Mouse (Mus musculus) mouse trophoblast stem cell (cell line): ENCODE data around the gene D5Ertd579e.

Source experiments
- in situ Hi-C, 2 experiments: fragments of 300-500 bp; cut with MseI, MboI; formaldehyde crosslinking; loops; 2 replicates in 1 of 2; 3 replicates in 1 of 2; pipeline ENCODE4 v1.15.1; 2025

Gene D5Ertd579e

GRCm38 (mm10) chr5:36608939-36609499, 86.8 kb downstream of the D5Ertd579e start:
- in situ Hi-C loops, result no loop called here

DNA sequence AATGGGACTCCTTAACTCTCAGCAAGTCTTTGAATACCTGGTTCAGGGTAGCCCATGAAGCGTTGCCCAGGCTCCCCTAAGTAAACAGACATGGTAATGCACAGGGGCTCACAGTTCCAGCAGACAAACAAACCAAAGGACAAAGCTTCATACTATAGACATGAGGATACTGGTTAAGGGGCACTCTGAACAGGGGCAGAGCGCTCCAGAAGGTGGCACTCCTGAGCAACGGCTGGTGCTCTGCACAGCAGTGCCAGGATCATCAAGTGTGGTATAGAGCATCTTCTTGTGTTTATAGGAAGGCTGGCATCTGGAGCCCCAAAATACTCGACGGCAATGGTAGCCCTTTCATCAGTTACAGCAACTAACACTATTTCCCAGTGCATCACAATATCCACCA, 92.8 kb downstream of the D5Ertd579e start:
- in situ Hi-C loops, result loop anchor here in 1 of 2 experiments (5.0 kb wide), 1 partner anchor 139 kb away; no protein-coding TSS in a partner anchor

DNA sequence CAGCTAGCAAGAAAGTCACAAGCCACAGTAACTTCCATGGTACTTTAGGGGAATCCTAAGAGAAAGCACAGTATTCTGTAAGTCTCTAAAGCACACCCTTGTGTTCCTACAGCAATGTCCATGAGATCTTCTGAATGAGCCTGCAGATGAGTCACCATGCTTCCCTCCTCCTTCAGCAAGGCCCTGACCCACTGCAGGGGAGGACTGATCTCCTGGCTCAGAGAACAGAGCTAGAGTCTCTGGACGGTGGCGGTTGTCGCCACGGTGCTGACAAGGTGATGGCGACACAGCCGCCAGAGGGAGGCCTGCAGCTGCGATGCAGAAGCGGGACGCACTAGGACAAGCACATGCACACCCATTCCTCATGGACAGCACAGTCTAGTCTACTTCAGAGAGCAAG, 93.8 kb downstream of the D5Ertd579e start:
- in situ Hi-C loops, result loop anchor here in 1 of 2 experiments (5.0 kb wide), 1 partner anchor 140 kb away; no protein-coding TSS in a partner anchor

GRCm38 (mm10) chr5:36601492-36601891, 94.3 kb downstream of the D5Ertd579e start:
- in situ Hi-C loops, result loop anchor here in 1 of 2 experiments (5.0 kb wide), 1 partner anchor 141 kb away; no protein-coding TSS in a partner anchor

DNA sequence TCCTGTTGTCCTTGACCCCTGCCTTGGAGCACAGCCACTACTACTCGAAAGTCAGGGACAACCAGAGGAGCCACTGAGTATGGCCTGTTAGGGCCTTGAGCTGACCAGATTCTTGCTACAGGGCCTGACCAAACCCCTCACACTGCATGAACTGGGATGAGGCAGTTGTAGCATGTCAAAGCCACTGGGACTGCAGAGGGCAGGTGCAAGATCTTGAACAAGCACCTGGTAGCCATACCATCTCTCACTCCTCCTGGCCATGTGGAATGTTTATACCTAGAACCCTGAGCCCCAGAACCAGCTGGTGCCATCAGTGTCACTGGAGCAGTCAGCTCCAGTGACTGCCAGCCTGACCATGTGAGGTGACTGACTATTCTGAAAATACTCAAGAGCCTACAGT, 96.9 kb downstream of the D5Ertd579e start:
- in situ Hi-C loops, result no loop called here

GRCm38 (mm10) chr5:36597653-36598052, 98.2 kb downstream of the D5Ertd579e start:
- in situ Hi-C loops, result no loop called here

- in situ Hi-C loops, result no loop called here
These were observed 99.6 kb downstream of the D5Ertd579e start for GRCm38 (mm10) chr5:36596225-36596624.

DNA sequence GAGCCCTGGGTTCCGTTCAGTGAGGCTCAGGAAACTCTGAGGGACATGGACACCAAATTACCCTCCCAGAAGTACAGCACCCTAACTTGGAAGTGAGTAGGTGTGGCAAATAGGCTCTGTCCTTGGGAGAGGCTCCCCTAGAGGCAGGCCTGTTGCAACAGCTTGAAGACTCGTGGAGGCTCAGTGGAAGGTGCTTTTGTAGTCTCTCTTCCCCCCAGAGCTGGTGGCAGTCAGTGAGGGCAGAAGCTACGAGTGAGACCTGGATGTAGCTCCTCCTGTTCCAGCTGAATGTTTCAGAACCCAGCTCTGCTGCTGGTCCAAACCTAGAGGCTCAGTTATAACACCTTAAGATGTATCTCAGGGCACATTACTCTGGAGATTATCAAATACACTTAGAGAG, 100.7 kb downstream of the D5Ertd579e start:
- in situ Hi-C loops, result no loop called here

DNA sequence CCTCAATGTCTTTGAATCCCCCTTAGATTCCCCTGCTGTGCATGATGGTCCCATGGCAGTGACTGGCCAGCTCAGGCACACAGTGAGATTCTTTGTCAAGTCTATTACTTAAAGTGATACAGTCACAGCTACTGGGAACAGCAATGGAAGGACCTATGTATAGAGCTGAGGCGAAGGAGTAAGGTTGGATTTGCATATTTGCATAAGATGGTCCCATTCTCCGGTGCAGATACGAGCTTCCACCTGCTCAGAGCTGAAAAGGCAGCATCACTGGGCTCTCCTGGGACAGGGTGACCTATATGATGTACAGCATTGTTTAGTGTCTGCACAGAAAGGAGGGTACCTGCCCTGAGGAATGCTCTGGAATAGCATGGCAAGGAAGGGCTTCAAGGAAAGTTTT, 101.5 kb downstream of the D5Ertd579e start:
- in situ Hi-C loops, result no loop called here

- in situ Hi-C loops, result no loop called here
These were observed 102.6 kb downstream of the D5Ertd579e start, which contains the start of gene Tbc1d14 for GRCm38 (mm10) chr5:36593176-36593575. Gene Tbc1d14, minus strand, starts transcription at chr5:36593276.

DNA sequence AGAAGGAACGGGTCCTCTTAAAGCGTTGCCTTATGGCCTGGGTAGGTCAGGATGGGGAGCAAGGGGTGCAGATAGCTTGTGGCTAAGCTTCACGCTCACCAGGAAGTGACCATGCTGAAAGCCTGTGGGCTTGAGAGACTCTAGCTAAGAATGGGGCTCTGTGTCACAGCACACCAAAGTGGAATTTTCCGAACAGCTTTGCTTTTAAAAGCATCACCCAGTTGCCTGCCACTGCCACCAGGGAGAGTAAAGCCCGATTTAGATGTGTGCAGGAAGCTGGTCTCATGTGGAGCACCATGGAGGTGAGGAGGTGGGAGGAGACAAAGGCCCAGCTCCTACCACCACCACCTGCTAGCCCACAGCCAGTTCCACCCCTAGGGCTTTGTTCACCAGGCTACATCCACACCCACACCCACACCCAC, 105.3 kb downstream of the D5Ertd579e start:
- in situ Hi-C loops, result no loop called here

DNA sequence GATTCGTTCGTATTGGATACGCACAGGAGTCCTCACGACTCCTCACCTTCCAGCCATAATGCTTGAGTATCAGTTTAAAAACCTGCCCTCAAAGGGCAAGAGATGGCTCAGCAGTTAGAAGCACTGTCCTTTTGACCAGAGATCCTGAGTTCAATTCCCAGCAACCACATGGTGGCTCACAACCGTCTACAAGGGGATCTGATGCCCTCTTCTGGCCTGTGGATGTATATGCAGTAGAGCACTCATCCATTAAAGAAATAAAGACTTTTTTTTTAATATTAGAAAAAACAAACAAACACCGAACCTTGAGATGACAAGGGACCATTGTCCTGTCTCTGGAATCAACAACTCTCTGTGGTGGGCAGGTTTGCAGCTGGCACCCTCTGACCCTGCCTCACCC, 111.5 kb downstream of the D5Ertd579e start:
- in situ Hi-C loops, result loop anchor here (5.0 to 10.0 kb wide), 2 partner anchors 52 to 161 kb away; partner anchors contain the start of gene Bloc1s4 (in 1 of the 2)

DNA sequence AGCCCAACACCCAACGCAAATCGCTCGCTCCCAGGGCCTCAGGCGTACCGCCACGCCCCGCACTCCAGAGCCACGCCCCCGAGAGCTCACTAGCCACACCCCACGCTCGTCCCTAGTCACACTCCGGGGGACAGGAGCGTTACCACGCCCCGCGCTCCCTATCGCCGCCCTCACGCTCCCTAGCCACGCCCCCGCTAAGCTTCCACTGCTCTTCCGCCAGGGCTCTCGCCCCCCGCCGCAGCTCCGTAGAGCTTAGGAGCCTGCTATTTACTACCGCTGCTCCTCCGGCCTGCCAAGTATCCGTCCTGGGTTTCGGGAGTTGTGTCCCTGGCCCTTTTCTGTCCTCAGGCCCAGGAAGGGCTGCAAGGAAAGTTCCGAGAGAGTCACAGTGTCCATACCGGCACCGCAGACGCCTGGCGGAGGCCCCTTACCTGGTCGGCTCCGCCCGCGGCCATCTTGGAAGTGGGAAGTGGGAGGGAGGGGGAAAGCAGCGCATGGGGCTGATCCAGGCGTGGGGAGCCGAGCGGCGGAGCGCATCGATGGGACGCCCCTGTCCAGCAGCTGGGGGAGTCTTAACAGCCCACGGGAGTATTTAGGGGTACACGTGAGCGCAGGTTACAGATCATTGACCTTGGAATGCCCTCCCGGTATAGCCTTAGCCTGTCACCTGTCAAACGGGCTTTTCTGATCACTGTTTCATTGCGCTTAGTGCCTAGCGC, 113.7 kb downstream of the D5Ertd579e start:
- in situ Hi-C loops, result loop anchor here (5.0 to 10.0 kb wide), 2 partner anchors 50 to 163 kb away; partner anchors contain the start of gene Bloc1s4 (in 1 of the 2)

DNA sequence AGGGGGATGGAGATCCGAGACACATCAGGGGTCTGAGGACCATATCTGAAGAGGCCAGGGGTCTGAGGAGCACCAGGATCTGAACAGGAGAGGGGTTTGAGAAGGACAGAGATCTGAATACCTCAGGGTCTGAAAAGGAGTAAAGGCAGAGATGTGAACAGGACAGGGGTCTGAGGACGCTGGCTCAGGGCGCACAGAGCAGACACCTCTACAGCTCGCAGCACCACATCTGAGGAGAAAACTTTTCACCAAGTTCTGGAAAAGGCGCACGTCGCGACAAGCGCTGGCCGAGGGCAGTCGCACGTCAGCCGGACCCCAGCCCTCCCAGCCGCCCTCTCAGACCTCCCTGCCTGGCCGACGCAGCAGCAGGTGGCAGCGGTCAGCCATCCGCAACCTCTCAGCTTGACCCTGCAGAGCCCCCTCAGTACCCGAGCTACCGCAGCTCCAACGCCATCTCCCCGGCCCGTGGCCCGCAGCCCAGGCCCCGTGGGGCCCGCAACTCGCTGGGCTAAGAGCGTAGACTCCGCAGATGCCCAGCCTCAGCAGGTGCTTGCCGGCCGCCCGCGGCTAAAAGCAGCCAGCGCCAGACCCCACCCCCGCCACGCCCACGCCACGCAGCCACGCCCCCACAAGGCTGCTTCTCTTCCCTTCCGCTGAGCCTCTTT, 114.4 kb downstream of the D5Ertd579e start:
- in situ Hi-C loops, result loop anchor here (5.0 to 10.0 kb wide), 2 partner anchors 49 to 163 kb away; partner anchors contain the start of gene Bloc1s4 (in 1 of the 2)

DNA sequence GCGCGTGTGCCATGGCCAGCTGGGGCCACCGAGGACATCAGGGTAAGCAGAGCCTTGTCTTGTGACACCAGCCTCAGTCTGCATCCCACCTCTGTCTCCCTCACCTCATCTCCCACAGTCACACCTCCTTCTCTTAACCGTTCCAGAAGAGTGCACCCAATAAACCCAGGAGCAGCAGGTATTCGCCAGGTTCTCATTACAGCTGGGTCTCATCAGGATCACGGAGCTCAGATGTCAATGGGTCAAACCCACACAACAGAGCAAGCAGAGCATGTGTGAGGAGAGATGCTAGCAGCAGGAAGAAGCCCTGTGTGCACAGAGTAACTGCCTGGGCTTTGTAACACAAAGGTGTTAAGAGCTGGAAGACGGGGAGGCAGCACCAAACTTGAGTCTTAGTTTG, 115.9 kb downstream of the D5Ertd579e start:
- in situ Hi-C loops, result loop anchor here (5.0 to 10.0 kb wide), 2 partner anchors 48 to 165 kb away; partner anchors contain the start of gene Bloc1s4 (in 1 of the 2)

DNA sequence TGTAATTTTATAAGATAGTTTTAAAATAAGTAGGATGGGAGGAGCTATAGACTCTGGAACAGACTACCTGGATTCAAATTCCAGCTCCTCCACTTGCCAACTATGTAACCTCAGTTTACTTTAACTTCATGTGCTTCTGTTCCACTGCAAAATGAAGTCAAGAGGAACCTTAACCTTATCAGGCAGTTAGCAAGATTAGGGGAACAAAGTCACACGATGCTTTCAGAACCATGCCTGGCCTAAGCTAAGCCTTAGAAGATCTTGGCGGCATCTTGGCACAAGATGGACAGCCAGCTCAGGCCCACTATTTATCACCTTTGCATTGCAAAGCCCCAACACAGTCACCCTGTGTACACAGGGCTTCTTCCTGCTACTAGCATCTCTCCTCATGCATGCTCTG, 116.8 kb downstream of the D5Ertd579e start:
- in situ Hi-C loops, result no loop called here

DNA sequence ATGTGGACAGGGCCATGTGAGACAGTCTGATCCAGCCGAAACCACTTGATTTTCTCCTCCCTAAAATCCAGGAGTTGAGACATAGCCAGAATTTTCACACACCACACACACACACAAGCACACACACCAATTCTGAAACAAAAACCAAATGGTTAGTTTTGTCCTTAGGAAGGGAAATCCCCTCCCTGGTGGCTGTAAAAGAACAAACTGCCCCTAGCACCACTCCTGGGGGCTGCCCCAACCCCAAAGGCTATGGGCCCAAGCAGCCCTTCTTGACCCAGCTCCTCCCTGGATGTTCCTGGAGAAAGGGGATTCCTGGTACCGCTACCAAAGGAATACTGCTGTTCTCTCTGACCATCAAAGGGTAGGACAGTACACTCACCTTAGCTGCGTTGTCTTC, 119.4 kb downstream of the D5Ertd579e start:
- in situ Hi-C loops, result no loop called here

- in situ Hi-C loops, result no loop called here
These were observed 120.1 kb downstream of the D5Ertd579e start for GRCm38 (mm10) chr5:36575745-36576144.

GRCm38 (mm10) chr5:36575227-36575626, 120.6 kb downstream of the D5Ertd579e start:
- in situ Hi-C loops, result no loop called here

GRCm38 (mm10) chr5:36574147-36574870, 121.5 kb downstream of the D5Ertd579e start:
- in situ Hi-C loops, result no loop called here

DNA sequence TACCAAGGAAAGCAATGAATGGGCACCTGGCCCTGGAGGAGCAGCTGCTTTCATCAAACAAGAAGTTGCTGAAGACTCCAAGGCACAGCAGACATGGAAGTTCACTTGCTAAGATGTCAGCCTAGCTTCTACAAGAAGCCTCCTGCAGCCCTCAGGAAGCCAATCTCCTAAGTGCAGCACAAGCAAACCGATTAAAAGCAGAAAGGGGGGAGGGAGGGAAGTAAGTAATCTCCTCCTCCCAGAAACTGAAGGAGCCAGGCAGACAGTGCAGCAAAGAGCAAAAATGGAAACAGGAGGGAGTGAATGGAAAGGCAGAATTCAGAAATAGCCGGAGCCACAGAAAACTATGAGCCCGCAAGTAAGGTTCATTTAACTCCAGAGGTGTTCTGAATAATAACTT, 122.5 kb downstream of the D5Ertd579e start:
- in situ Hi-C loops, result no loop called here
